Mouse (Mus musculus) kidney, postnatal 25 days (tissue): ENCODE measurements around the gene Kmt2c.

Source experiments
- DNase-seq, 2 experiments: peaks; one replicate each; pipeline ENCODE4 v3.0.0; 2021; ENCODE audit warnings: mixed read lengths in 2 of 2

The Kmt2c gene

DNA sequence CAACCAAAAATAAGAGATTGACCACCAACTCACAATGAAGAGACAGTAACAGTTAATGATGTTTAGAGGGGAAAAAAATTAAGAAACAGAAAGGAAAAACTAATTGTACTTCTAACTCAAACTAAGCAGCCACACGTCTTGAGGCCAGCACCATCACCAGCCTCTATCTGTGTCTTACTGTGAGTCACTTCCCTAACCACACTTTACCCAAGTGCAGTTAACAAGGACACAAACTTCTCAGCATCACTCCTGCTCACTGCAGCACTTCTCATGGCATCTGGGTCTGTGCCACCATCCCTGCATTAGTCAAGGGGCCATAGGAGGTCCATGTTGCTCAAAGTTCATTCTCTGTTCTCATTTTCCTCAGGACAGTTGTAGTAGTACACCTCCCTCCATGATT lies 131.5 kb downstream of the Kmt2c start:
- DNase-seq, result no peak

DNA sequence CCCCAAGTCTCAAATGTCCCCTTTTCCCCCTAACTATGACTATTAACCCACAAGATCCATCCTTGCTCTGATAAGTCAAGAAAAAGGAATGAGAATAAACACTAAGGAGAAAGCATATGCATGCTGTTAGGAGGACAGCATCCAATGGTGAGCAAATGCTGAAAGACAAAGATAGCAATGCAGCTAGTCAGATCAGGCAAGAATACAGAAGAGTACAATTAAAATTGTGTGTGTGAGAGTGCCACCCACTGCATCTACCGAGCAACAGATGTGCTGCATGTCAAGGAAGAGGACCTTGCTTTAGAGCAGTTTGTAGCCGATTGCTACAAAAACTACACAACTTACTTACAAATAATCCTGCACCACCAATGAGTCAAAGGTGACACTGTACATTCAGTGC lies 145.1 kb downstream of the Kmt2c start:
- DNase-seq, result no peak

DNA sequence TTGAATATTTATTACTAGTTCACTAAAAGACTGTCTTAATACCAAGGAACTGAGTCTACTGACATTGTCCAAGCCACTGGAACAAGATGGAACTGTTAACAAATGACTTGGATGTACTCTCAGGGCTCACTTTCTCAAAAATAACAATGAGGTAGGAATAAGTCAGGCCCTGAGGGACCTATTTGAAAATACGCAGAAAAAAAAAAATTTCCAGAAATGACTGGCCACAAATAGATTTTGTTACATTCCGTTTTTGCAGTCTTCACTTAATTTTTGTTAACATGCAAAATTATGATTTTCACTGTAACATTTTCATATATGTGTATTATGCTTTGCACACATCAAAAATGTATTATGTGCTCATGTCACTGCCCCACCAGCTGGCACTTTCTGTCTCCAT lies 167.3 kb downstream of the Kmt2c start:
- no peak for DNase-seq

DNA sequence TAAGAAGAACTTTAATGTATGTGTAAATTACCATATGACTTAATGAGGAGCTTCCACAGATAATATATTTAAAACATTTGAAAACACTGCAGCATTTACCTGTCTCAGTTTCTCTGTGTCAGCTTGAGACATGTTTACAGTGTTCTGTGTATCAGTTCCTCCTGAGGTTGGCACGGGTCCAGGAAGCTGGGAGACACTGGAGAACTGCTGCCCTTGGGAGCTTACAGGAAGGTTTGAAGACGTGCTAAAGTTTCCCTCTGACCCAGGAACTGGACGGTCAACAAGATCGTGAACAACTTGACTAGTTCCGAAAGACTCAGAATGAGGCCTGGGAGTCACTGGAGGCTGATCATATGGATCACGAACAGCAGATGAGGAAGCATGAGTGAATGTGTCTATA lies 184.7 kb downstream of the Kmt2c start:
- DNase-seq, result peak; percentile 48 to 53

DNA sequence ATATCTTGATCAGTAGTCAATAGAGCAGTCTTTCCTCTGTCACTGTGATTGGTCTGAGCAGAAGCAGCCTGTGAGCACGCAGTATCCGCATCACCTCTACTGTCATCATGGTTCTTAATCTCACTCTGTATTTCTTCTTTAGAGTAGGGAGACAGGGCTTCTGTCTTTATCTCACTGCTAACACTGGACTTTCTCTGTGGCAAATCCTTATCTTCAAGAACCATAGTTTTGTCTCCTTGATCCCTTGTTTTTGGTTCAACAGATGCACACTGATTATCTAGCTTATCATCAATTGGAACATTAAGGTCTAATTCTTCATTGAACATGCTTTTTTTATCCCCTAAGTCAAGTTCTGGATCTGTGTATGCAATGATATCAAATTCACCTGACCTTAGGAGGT lies 188.4 kb downstream of the Kmt2c start:
- no peak for DNase-seq

DNA sequence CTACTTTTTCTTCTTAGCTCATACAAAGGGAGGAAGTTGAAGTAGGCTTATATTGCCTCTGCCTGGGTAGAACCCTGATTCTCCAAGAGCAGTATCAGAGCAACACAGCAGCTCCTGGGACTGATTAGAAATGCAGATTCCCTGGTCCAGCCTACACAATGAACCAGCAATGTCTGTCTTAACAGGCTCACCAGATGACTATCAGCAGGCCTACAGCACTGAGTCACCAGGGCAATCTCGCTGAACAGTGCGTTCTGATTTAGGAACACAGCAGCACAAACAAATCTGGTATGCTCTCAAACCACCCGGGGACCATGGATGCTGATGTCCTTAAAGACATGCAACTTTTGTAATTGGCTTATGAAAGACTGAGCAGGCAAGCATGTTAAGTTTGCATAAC lies 201.8 kb downstream of the Kmt2c start:
- no peak for DNase-seq

DNA sequence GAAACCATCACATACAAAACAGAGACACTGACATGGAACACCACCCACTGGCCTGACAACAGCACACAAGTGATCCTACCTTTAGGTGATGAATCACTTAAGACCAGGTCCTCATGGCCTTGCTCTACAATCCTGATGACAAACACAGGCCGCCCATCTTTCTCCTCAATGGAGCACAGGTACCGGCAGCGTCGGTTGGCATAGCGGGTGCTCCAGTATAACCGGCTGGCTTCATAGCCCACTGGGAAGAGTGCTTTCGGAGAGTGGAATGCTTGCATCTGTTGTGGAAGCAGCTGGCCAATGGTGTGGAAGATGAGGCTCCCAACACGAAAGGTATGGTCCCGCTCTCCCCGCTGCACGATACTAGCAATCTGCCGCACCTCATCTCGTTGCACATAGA lies 214.6 kb downstream of the Kmt2c start:
- no peak for DNase-seq

DNA sequence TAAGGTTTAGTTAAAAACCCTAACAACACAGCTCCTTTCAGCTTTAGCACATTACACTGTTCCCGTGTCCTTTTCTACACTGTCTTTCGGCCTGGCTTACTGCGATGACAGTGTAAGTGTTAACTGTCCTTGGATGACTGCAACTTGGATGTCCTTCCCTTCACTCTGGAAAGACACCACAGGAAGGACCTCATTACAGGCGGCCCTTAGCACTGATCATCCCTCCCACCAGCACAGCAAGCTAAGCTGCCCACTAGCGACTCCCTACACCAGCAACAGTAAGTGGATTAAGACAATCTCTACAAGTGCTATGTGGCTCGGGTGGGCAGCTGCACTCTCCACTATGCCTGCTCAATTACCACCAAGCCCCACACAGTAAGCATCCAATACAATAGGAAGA lies 222.2 kb downstream of the Kmt2c start:
- no peak for DNase-seq

DNA sequence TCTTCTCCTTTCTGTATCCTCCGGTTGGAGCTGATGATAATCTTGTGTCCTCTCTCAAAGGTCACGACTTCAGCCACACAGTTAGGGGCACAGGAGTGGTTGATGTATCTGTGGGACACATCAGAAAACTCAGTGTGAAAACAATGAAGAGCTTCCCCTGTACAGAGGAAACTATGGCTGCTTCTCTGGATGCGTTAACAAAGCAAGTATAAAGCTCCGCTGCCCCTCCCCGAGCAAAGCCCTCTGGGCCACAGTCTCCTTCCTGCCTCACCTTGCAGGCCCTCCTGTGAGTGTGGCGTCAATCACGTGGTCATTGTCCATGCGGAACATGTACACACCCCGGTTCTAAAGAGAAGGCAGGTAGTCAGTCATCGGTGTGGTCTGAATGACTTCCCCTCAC lies 223.0 kb downstream of the Kmt2c start:
- no peak for DNase-seq

DNA sequence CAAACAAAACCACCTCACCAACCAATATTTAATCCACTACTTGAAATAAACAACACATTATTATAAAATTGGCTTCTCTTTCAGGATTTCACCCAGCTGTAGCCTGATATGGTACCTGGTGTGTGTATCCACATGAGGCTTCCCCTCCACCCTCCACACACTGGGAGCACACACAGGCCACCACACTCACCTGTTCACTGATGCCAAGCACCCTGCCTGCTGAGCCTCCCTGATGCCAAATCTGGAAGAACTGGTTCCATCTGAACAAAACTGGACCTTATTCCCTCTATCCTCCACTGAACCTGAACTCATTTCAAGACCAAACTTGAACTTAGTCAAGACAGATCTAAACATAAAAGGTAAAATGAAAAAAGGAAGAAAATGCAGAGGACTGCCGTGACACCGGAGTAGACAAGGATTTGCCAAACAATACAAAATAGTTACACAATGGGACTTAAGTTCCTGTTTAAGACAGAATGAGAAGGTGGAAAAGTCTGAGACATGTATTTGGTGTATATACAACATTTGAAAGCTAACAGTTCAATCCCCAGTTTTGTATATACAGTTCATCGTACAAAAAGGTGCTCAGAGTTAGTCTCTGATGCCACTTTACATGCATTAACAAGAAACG lies 230.2 kb downstream of the Kmt2c start:
- DNase-seq, result peak in 1 of 2 experiments; percentile 67

DNA sequence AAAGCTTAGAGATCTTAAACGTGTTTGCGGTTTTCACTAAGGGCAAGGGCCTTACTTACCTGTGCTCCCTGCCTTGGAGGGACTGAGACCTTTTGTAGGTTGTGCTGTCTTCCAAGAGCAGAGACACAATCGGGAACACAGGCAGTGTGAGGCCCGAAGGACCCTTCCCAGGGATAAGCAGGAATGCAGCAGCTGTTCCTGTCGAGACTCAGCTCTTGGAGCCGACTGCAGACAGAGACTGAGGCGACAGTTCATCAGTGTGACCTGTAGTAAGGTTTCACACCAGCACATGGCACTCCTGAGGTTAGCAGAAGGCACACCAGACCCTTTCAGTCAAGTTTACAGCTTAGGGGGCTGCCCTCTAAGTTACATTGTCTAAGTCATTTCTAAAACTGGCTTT lies 236.3 kb downstream of the Kmt2c start:
- DNase-seq, result peak in 1 of 2 experiments; percentile 32

DNA sequence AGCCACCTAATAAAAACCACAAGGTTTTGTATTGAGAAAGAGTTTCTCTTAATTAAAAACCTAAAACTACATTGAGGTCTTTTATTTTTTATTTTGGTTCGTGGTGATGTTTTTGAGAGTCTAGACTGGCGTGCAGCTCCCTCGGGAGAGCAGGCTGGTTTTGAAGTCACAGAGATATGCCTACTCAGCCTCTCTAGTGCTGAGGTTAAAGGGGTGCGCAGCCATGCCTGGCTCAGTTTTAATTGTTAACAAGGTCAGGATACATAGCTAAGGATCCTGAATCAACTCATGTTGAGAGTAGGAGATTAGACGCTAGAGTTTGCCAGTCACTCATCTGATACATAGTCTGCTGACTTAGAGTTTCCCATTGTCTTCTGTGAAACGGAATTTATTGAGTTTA lies 237.1 kb downstream of the Kmt2c start:
- peak; percentile 48 to 64 for DNase-seq

DNA sequence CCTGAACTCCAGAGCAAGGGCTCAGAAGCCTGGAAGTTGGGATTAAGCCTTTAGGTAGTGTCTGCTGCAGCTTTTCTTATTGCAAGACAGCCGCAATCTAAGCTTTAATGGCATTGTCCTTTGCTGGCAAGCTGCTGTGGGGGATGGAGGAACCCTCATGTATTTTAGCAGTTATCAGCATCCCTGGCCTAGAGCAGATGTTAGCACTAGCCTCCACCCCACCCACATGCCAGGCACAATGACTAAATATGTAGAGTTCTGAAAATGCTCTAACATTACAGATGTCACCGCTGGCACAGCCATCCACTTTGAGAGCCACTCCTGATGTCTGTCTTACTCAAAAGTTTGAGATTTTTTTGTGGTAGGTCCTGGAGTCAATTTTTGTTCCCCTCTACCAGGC lies 241.9 kb downstream of the Kmt2c start:
- DNase-seq, result no peak

DNA sequence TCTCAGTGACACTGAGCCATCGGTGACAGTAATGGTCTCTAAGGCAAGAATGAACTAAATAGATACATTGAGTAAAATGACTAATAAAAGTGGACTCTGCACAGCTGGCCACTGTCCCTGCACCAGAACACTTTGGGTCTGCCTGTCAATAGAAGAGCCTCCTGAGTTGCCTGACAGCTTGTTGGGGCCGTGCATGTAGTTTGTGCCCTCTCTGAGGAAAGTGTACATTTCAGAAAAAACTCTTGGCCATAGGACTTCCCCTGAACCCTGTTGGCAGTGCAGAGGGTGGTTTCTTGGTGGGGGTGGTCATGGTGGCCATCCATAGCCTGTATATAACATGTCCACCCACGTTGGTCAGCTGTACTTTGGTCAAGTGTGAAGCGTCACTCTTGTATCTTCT lies 244.1 kb downstream of the Kmt2c start:
- peak in 1 of 2 experiments; percentile 29 for DNase-seq

DNA sequence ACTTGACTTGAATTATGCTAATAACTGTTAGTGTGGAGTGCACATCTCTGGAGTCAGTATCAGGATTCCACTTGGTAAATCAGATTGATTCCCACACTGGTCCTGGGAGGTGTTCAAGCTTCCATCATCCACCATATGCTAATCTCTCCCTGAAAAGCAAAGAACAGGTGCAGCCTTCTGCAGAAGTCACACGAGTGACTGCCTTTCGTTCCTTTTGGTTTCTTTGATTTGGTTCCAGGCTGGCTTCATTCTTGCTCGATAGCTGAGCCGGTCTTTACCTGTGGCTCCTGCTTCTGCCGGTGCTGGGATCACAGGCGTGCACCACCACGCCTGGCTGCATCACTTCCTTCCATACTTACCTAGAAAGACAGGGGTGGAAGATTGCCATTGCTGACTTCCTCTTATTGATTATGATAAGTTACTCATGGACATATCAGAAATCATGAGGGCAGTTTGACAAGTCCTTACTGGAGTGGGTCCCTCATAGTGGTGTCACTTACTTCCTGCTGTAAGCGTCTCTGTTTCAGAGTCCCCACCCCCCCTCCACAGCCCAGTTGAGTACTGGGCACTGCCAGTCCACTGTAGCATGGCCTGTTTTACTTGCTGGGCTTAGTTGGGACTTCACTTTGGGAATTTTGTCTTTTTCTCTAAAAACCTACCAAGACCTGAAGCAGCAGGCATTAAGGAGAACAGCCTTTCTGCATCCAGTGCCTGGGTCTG lies 245.6 kb downstream of the Kmt2c start:
- peak in 1 of 2 experiments; percentile 62 for DNase-seq

DNA sequence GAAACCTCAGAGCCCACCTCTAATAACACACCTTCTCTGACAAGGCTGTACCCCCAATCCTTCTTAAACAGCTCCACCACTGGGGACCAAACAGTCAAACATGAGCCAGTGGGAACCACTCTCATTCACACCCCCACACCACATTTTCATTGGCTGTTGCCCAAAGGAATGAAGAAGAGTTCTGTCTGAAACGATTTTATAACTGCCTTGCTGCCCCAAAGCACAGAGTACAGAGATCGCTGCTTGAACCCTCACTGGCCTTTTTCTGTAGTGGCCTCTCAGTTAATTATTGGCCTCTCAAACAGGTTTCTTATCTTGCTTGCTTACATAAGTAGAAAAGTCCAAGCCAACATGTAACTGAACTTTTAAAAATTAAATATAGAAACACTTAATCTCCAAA lies 246.2 kb downstream of the Kmt2c start:
- peak; percentile 71 to 84 for DNase-seq

DNA sequence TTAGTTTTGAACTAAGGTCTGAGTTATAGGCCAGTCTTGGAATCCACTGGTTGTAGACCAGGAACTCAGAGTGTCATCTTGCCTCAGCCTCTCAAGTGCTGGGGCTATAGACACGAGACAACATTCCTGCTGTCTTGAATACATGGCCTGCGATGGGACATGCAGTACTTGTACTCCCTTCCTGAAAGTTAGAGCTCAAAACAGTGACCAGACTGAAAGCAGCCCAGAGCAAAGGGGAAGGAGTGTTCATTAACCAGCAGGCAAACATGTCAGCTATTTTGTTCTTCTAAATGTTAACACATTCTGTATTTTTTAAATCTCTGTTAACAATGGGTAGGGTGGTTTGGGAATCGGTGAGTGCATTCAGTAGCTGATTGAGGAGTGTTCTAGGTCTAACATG lies 251.5 kb downstream of the Kmt2c start:
- peak; percentile 58 to 79 for DNase-seq

DNA sequence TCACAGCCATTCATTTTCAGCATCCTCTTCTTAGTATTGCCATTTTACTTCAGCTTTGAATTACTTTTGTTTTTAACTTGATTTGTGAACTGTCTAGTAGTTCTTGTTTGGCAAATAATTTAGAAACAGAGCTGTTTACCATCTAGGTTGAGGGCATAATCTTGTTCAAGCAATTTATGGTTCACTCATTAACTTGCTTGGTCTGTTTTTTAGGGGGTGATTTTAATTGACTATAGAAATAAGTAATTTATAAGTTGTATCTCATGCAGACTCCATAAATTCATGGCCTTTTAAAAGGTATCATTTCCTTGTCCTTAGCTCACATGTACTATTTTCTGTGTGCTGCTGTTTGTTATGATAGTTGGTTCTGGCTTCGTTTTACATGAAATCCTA lies 252.1 kb downstream of the Kmt2c start:
- no peak for DNase-seq

DNA sequence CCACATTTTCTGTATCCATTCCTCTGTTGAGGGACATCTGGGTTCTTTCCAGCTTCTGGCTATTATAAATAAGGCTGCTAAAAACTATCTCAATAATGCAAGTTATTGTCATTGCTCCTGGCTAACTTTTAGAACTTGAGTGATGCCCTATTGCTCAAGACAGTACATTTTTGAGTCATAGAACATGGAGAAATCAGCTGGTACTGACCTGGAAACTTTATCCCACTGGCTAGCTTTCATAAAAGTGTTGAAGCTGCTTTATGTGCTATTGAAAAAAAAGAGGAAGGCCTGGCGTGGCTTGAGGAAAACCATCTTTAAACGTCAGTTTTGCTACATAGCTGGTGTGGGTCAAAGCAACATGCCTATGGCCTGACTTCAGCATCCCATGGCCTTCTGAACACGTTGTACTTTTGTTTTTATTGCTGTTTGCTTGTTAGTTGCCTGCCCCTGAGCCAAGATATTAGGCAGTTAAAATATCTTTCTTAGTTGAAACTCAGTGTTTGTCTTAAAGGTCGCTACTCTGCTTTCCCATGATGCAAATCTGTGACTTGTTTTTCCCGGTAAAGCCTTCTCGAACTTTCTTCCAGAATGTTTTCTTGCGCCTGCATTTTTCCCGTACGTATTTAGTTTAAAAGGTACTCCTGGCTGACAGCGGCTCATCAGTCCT lies 252.6 kb downstream of the Kmt2c start:
- peak in 1 of 2 experiments; percentile 59 for DNase-seq

DNA sequence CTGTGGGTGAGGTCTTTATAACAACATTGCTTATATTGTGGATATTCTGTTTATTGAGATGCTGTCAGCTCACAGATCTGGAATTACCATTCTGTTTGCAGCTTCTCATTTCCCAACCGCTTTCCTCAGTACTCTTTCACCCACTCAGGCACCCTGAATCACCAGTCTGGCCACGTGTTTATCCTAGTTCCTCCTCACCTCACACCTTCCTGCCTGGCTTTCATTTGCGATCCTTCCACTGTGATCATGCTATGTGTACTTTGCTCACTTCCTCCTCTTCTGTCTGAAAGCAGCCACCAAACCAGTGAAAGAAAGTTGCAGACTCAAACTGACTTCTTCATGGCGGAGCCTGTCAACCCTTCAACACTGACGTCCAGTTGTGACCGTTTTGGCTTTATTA lies 255.5 kb downstream of the Kmt2c start:
- DNase-seq, result peak; percentile 55 to 82

DNA sequence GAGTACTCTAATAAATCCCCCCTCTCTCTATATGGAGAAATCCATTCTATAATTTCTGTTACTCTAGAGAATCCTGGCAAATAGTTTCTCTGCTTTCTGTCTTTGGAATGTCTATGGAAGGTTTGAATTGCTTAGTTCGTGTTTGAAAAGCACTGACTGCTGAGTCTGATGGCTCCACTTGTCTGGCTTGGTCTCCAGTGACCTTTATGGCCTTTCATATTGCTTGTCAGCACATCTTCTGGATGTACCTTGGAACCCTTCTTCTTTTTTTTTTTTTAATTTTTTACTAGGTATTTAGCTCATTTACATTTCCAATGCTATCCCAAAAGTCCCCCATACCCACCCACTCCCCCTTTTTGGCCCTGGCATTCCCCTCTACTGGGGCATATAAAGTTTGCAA lies 274.2 kb downstream of the Kmt2c start:
- DNase-seq, result peak; percentile 44 to 49

DNA sequence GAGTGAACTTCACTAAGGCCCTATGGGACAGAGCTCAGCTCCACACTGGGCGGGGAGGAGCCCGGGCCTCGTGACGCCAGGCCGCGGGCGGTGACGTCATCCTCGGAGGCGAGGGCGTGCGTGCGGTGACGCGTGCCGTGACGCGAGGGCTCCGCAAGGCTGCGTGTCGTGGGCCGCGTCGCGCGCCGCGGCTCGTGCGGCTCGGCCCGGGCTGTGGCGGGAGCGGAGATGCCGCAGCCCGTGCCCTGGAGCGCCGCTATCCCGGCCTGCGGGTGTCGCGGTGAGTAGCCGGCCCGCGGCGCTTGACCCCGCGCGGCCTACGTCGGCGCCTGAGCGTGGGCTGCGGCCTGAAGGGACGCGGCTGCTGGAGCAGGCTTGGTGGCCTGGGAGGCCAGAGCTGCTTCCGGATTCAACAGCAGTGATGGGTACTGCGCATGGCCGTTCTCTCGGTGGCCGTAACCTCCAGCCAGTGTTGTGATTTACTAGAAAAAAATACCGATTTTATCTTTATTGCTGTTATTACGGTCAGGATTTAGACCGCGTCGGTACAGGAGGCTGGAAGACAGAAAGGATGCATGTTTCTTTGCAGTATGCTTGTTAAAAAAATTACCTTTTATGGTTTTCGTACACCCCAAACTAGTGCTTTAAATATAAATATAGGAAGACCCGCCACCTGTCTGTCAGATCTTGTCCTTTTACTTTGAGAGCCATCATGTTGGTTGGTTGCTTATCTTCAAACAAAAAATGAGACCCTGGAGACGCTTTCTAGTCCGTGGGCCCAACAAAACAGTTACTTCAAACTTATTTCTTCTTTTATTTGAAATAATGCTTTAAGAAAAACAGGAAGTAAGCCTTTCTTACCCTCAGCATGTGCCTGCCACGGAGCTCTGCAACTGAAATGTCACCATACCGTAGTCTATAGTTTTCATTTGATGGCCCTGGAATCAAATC lies 275.6 kb downstream of the Kmt2c start, which contains the start of gene E130116L18Rik:
TSS of gene E130116L18Rik (minus strand) at position 402 of the 951 bp plus-strand sequence.
- peak; percentile 89 to 94 for DNase-seq
